Mouse (Mus musculus) right cerebral cortex, adult 2 months (tissue): ENCODE results near the gene Adgrl1.

Source experiments
- DNase-seq, 2 experiments: peaks; one replicate each; pipeline ENCODE4 v3.0.0; 2021 to 2022; ENCODE audit warnings: low spot score in 2 of 2

Adgrl1 gene

DNA sequence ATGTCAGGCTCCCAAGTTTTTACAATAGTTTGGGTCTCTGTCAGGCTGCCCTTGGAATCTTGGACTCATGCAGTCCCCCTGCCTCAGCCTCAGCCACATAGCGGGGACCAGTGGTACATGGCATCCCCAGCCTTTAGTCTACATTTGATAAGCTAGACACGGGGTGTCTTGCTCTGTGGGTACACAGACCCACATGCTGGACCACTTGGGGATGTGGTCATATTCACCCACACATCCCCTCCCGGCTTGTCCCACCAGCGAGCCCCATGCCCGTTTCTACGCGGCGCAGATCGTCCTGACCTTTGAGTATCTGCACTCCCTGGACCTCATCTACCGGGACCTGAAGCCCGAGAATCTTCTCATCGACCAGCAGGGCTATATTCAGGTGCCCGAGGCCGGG is 90.3 kb downstream of the Adgrl1 start:
- DNase-seq, result no peak
